Mouse (Mus musculus) ES-E14 (cell line): ENCODE results near the gene Ap2m1. TPM values are rescaled to one million over a fixed set of nuclear protein-coding genes. Genes with fewer than 3 reads are reported as not detected.

ENCODE experiments used
- DNase-seq: peaks from one replicate; pipeline ENCODE4 v3.0.0-alpha.2; 2013; ENCODE audit warnings: low read depth, low spot score
- H3K27ac ChIP-seq: 2 replicates; pipeline ENCODE4 v1.5.1; 2012; ENCODE audit warnings: low read depth, mild to moderate bottlenecking, low read length, moderate library complexity, mixed read lengths; ENCODE audit not compliant: poor library complexity, insufficient read depth, severe bottlenecking
- H3K36me3 ChIP-seq: 2 replicates; pipeline ENCODE4 v1.6.1; 2012; ENCODE audit warnings: mild to moderate bottlenecking, low read length, moderate library complexity, mixed read lengths; ENCODE audit not compliant: control insufficient read depth, poor library complexity, insufficient read depth, severe bottlenecking
- H3K4me1 ChIP-seq, 2 experiments: fragments of 150-350 bp in 1 of 2; sonication (generic) in 1 of 2; 2 replicates each; pipeline ENCODE4 v1.6.1; 2012; ENCODE audit warnings: low read length in 2 of 2, mild to moderate bottlenecking in 1 of 2, mixed read lengths in 1 of 2; ENCODE audit not compliant: control insufficient read depth in 2 of 2, insufficient read depth in 2 of 2, poor library complexity in 1 of 2
- H3K4me3 ChIP-seq, 2 experiments: fragments of 150-350 bp in 1 of 2; sonication (generic) in 1 of 2; 2 replicates each; pipeline ENCODE4 v1.5.1; 2012; ENCODE audit warnings: low read length in 2 of 2, low read depth in 1 of 2, mild to moderate bottlenecking in 1 of 2, mixed read lengths in 1 of 2; ENCODE audit not compliant: insufficient read depth in 1 of 2, poor library complexity in 1 of 2, severe bottlenecking in 1 of 2
- H3K9ac ChIP-seq: 2 replicates; pipeline ENCODE4 v1.6.1; 2012; ENCODE audit warnings: low read depth, mild to moderate bottlenecking, low read length, mixed read lengths; ENCODE audit not compliant: poor library complexity, insufficient read depth, severe bottlenecking
- H3K9me3 ChIP-seq: fragments of 150-350 bp; sonication (generic); 2 replicates; pipeline ENCODE4 v1.6.1; 2012; ENCODE audit warnings: low read depth, mild to moderate bottlenecking, low read length; ENCODE audit not compliant: control insufficient read depth, insufficient read depth
- CHD2 ChIP-seq: IDR thresholded peaks from 2 replicates; pipeline ENCODE4 v1.6.1; 2014; ENCODE audit warnings: mild to moderate bottlenecking, low read depth, low read length, inconsistent platforms
- HCFC1 ChIP-seq: IDR thresholded peaks from 2 replicates; pipeline ENCODE4 v1.6.1; 2012; ENCODE audit warnings: low read length, inconsistent platforms, borderline replicate concordance; ENCODE audit not compliant: insufficient read depth
- MAFK ChIP-seq: IDR thresholded peaks from 2 replicates; pipeline ENCODE4 v1.6.1; 2014; ENCODE audit warnings: mild to moderate bottlenecking, low read depth, low read length, inconsistent platforms; ENCODE audit not compliant: insufficient read depth
- ZC3H11A ChIP-seq: IDR thresholded peaks from 2 replicates; pipeline ENCODE4 v1.6.1; 2012; ENCODE audit warnings: low read depth, mild to moderate bottlenecking, inconsistent platforms, low read length, borderline replicate concordance
- ZNF384 ChIP-seq: IDR thresholded peaks from 2 replicates; pipeline ENCODE4 v1.6.1; 2012; ENCODE audit warnings: low read depth, low read length, inconsistent platforms
- in situ Hi-C, 2 experiments: fragments of 600-800 bp; cut with MboI; formaldehyde crosslinking; loops; one replicate each; pipeline ENCODE4 v1.15.1; 2025; ENCODE audit warnings: low sequenced_read_pairs in 2 of 2, inconsistent platforms in 1 of 2; ENCODE audit not compliant: unreplicated experiment in 2 of 2
- total RNA-seq: library from RNA; depleted of rRNA; stranded (reverse); fragments of 300-350 nt; gene quantifications from 2 replicates; pipeline ENCODE4 v1.2.3, GENCODE M21; 2012

Gene Ap2m1
- total RNA-seq, 1 experiment, result 236 TPM

GRCm38 (mm10) chr16:20537601-20538320 is 2.5 kb downstream of the Ap2m1 start:
- Histone ChIP-seq H3K36me3 (peaks cover 34% of the 10 kb centered on the region), H3K4me3 (peak overlapping the region in 1 of 2 experiments; percentile 22; a peak in 2 of 4 replicates), H3K9ac (peak overlapping the region; percentile 39), H3K9me3 (no peaks in the 10 kb centered on the region), H3K27ac (peak overlapping the region; percentile 59), H3K4me1 (peaks cover 5 to 16% of the 10 kb centered on the region in 2 experiments; a peak in 3 of 4 replicates)
- in situ Hi-C loops, result no loop called here
- TF ChIP-seq ZC3H11A, result no peak
- peak; percentile 100 for TF ChIP-seq MAFK
- DNase-seq, result no peak

GRCm38 (mm10) chr16:20539649-20540048 is 4.4 kb downstream of the Ap2m1 start:
- H3K9me3 ChIP-seq, result no peaks in the 10 kb centered on the region
- H3K4me3 ChIP-seq, result no peak overlapping the region
- no peak for DNase-seq
- in situ Hi-C loops, result no loop called here
- peaks cover 40% of the 10 kb centered on the region for H3K36me3 ChIP-seq
- H3K4me1 ChIP-seq, result peaks cover 5 to 16% of the 10 kb centered on the region in 2 experiments; a peak in 3 of 4 replicates
- H3K9ac ChIP-seq, result no peak overlapping the region
- H3K27ac ChIP-seq, result peak overlapping the region; percentile 31; the same call in 1 of the 2 replicates
- TF ChIP-seq CHD2, result no peak
- TF ChIP-seq MAFK, result no peak
- no peak for TF ChIP-seq ZC3H11A
- TF ChIP-seq ZNF384, result no peak
- no peak for TF ChIP-seq HCFC1

GRCm38 (mm10) chr16:20540438-20540837 is 5.2 kb downstream of the Ap2m1 start:
- no peak for DNase-seq
- H3K4me1 ChIP-seq, result peaks cover 5 to 16% of the 10 kb centered on the region in 2 experiments; a peak in 3 of 4 replicates
- peak overlapping the region; percentile 63; the same call in 1 of the 2 replicates for H3K27ac ChIP-seq
- peaks cover 42% of the 10 kb centered on the region for H3K36me3 ChIP-seq
- H3K9ac ChIP-seq, result no peak overlapping the region
- in situ Hi-C loops, result no loop called here
- no peak overlapping the region for H3K4me3 ChIP-seq
- no peaks in the 10 kb centered on the region for H3K9me3 ChIP-seq
- no peak for TF ChIP-seq CHD2
- TF ChIP-seq MAFK, result peak; percentile 67
- no peak for TF ChIP-seq ZC3H11A
- TF ChIP-seq HCFC1, result no peak
- TF ChIP-seq ZNF384, result no peak

GRCm38 (mm10) chr16:20545696-20546095 is 10.4 kb downstream of the Ap2m1 start:
- H3K9me3 ChIP-seq, result no peaks in the 10 kb centered on the region
- H3K9ac ChIP-seq, result no peak overlapping the region
- in situ Hi-C loops, result no loop called here
- TF ChIP-seq ZNF384, result no peak
- no peak for TF ChIP-seq CHD2
- TF ChIP-seq ZC3H11A, result no peak
- TF ChIP-seq MAFK, result no peak
- TF ChIP-seq HCFC1, result no peak
- H3K4me3 ChIP-seq, result no peak overlapping the region
- peaks cover 4 to 9% of the 10 kb centered on the region in 2 experiments; a peak in 3 of 4 replicates for H3K4me1 ChIP-seq
- no peak for DNase-seq
- no peak overlapping the region for H3K27ac ChIP-seq
- peaks cover 37% of the 10 kb centered on the region for H3K36me3 ChIP-seq
